Mouse (Mus musculus) embryonic facial prominence, embryonic 11.5 days (tissue): ENCODE data around the gene Hid1. TPM values are rescaled to one million over a fixed set of nuclear protein-coding genes. Genes with fewer than 3 reads are reported as not detected.
A peak's percentile ranks its signal among the peaks of the same experiment; 100 is the strongest.

Source experiments
- ATAC-seq: fragments of 200-750 bp; cut with Nextera tagmentation; replicated peaks from 2 replicates; pipeline ENCODE4 v1.8.0; 2017; ENCODE audit warnings: low read depth; ENCODE audit not compliant: insufficient number of reproducible peaks, low FRiP score, low TSS enrichment
- DNase-seq: peaks from one replicate; pipeline ENCODE4 v3.0.0-alpha.2; 2015; ENCODE audit warnings: low spot score
- H3K27ac ChIP-seq: fragments of 300-500 bp; sonication (generic); replicated peaks from 2 replicates; pipeline ENCODE4 v1.5.1; 2014; ENCODE audit warnings: mild to moderate bottlenecking, low read depth, low read length, control low read depth
- H3K27me3 ChIP-seq: fragments of 300-500 bp; sonication (generic); 2 replicates; pipeline ENCODE4 v1.6.1; 2014; ENCODE audit warnings: mild to moderate bottlenecking, low read length, moderate library complexity, mixed read lengths; ENCODE audit not compliant: control insufficient read depth, insufficient read depth
- H3K36me3 ChIP-seq: fragments of 300-500 bp; sonication (generic); replicated peaks from 2 replicates; pipeline ENCODE4 v1.6.1; 2014; ENCODE audit warnings: low read depth, mild to moderate bottlenecking, low read length, moderate library complexity, mixed read lengths; ENCODE audit not compliant: control insufficient read depth, insufficient read depth
- H3K4me1 ChIP-seq: fragments of 300-500 bp; sonication (generic); 2 replicates; pipeline ENCODE4 v1.6.1; 2014; ENCODE audit warnings: low read length, mixed read lengths; ENCODE audit not compliant: control insufficient read depth, insufficient read depth
- H3K4me2 ChIP-seq: fragments of 300-500 bp; sonication (generic); 2 replicates; pipeline ENCODE4 v1.6.1; 2014; ENCODE audit warnings: low read depth, mild to moderate bottlenecking, control low read depth, low read length, moderate library complexity
- H3K4me3 ChIP-seq: fragments of 300-500 bp; sonication (generic); 2 replicates; pipeline ENCODE4 v1.5.1; 2014; ENCODE audit warnings: low read depth, low read length, control low read depth
- H3K9ac ChIP-seq: fragments of 300-500 bp; sonication (generic); replicated peaks from 2 replicates; pipeline ENCODE4 v1.6.1; 2014; ENCODE audit warnings: mild to moderate bottlenecking, control low read depth, low read length
- H3K9me3 ChIP-seq: fragments of 300-500 bp; sonication (generic); replicated peaks from 2 replicates; pipeline ENCODE4 v1.6.1; 2016; ENCODE audit warnings: mild to moderate bottlenecking, low read length, inconsistent platforms, mixed read lengths; ENCODE audit not compliant: control insufficient read depth
- WGBS: fragments of 180-500 bp; shearing (Covaris S2); extraction: QIAGEN DNeasy Blood & Tissue Kit; methylation state at CpG from one replicate; pipeline ENCODE4 v1.1.7; 2014; 5-methylcytosine and 5-hydroxymethylcytosine counted together
- polyA plus RNA-seq: library from polyadenylated mRNA; unstranded; fragments of >200 nt; fragmentation: Nextera tagmentation; extraction: Ambion mirVana; gene quantifications from 2 replicates; pipeline ENCODE4 v1.2.1, GENCODE M21; 2014

The Hid1 gene
- polyA plus RNA-seq, 1 experiment from 2014 or later: 6.9 TPM

DNA sequence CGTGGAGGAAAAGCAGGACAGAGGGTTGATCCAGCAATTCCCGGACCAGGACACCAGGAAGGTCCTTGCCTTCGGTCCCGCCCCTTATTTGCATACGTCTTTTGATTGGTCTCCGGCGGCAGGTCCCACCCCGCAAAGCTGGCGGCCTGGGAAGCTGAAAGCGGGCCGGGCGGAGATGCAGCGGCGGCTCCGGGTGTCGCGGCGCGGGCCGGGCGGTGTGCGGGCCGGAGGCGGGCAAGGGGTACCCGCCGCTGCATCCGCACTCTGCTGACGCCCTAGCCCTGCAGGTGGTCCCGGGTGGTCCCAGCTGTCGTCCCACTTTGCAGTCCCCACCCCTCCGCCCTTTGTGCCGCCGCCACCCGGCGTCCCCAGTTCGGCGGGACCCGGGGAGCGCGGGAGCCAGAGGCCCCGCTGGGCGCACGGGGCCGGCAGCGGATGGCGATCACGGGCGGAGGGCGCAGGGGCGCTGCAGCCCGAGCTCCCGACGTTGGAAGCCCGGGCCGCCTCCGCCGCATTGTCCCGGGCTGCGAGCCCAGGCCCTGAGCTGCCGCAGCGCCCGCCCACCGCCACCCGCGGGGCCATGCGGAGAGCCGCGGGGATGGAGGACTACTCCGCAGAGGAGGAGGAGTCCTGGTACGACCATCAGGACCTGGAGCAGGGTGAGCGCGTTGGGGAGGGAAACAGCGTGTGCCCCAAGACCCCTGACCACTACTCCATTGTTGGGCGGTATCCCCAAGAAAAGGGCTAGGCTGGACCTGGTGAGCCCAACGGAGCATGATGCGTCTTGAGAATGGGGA, 14.4 kb upstream of the Hid1 start, which contains the start of gene Cdr2l:
Gene Cdr2l (plus strand): TSS at position 174 of the 797 bp plus-strand sequence.
- Histone ChIP-seq H3K4me2 (peak within 1 kb of the TSS; percentile 84), H3K27ac (peak within 1 kb of the TSS; percentile 83), H3K4me3 (peak within 1 kb of the TSS; percentile 86), H3K9me3 (no peaks in the 10 kb centered on the region), H3K9ac (peak within 1 kb of the TSS; percentile 94), H3K27me3 (no peaks in the 10 kb centered on the region), H3K36me3 (no peaks in the 10 kb centered on the region), H3K4me1 (peaks cover 10% of the 10 kb centered on the region)
- WGBS: under 1% methylated on average over 71 of the region's 76 CpGs
- ATAC-seq (peak; percentile 82), DNase-seq (peak; percentile 94)

DNA sequence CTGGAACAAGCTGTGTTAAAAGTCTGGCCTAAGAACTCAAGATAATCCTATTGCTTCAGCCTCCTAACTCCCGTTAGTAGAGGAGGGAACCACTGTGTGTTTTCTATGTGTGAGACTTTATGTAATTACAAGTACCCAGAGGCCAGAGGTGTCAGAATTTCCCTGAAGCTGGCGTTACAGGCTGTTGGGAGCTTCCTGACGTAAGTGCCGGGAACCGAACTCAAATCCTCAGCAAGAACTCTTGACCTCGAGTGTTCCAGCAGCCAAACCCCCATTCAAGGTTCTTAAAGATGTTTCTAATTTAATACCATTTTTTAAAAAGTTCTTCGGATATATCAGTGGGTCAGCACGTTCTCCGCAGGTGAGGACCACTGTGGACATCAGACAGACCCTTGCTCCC, 13.7 kb upstream of the Hid1 start:
- no peaks in the 10 kb centered on the region for H3K36me3 ChIP-seq
- WGBS: 8% methylated on average over 9 of the region's 9 CpGs
- no peaks in the 10 kb centered on the region for H3K9me3 ChIP-seq
- peak overlapping the region; percentile 86 for H3K4me3 ChIP-seq
- no peak overlapping the region for H3K27ac ChIP-seq
- H3K4me2 ChIP-seq: peak overlapping the region; percentile 84
- H3K9ac ChIP-seq: no peak overlapping the region; the same call in 1 of the 2 replicates
- peaks cover 10% of the 10 kb centered on the region for H3K4me1 ChIP-seq
- peak; percentile 39 for DNase-seq
- no peaks in the 10 kb centered on the region for H3K27me3 ChIP-seq
- no peak for ATAC-seq

DNA sequence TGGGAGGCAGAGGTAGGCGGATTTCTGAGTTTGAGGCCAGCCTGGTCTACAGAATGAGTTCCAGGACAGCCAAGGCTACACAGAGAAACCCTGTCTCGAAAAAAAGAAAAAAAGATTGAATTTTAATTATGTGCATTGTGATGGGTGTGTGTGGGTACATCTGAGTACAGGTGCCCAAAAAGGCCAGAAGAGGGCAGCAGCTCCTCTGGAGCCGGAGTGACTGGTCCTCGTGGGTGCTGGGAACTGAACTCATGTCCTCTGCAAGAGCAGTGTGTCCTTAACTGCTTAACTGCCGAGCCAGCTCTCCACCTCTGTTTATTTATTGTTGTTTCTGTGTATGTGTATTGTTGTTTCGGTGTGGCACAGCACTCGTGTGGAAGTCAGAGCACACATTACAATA, 10.3 kb upstream of the Hid1 start:
- Histone ChIP-seq H3K27ac (no peak overlapping the region), H3K27me3 (peaks cover 19% of the 10 kb centered on the region), H3K4me1 (no peaks in the 10 kb centered on the region; the same call in 1 of the 2 replicates), H3K4me2 (no peak overlapping the region), H3K9ac (no peak overlapping the region), H3K9me3 (no peaks in the 10 kb centered on the region), H3K4me3 (no peak overlapping the region), H3K36me3 (no peaks in the 10 kb centered on the region)
- WGBS: 76% methylated on average over 7 of the region's 7 CpGs
- ATAC-seq (no peak), DNase-seq (no peak)

DNA sequence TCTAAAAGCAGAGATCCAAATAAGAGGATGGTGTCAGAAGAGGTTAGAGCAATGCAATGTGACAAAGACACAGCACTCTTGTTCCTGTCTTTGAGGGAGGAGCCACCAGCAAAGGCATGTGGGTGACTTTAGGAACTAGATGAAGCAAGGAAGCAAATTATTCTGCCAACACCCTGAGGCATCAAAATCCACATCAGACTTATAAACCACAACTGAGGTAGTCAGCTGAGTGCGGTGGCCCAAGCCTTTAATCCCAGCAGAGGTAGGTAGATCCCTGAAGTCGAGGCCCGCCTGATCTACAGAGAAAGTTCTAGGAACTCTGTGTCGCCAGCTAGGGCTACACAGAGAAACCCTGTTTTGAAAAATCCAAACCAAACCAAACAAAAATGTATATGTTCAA, 9.7 kb upstream of the Hid1 start:
- H3K9ac ChIP-seq: no peak overlapping the region
- DNase-seq (no peak), ATAC-seq (no peak)
- H3K9me3 ChIP-seq: no peaks in the 10 kb centered on the region
- H3K27ac ChIP-seq: no peak overlapping the region
- no peak overlapping the region for H3K4me2 ChIP-seq
- H3K4me3 ChIP-seq: no peak overlapping the region
- WGBS: 91% methylated on average over 4 of the region's 4 CpGs
- no peaks in the 10 kb centered on the region; the same call in 1 of the 2 replicates for H3K4me1 ChIP-seq
- H3K36me3 ChIP-seq: no peaks in the 10 kb centered on the region
- H3K27me3 ChIP-seq: peaks cover 19% of the 10 kb centered on the region

DNA sequence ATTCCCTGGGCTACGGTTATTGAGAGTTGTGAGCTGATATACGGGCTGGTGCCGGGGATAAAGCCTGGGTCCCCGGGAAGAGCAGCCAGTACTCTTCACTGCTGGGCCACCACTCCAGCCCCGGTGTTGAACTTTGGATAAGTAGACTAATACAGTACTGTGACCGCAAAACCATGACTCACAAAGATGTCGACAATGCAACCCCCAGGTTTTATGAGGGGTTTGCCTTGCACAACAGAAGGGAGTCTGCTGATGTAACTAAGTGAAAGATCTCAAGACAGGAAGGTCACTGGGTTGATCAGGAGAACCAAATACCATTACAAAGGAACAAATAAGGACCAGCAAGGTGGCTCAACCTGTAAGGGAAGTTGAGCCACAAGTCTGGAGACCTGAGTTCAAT, 9.2 kb upstream of the Hid1 start:
- no peak overlapping the region for H3K27ac ChIP-seq
- H3K27me3 ChIP-seq: peaks cover 19% of the 10 kb centered on the region
- H3K9me3 ChIP-seq: no peaks in the 10 kb centered on the region
- H3K36me3 ChIP-seq: no peaks in the 10 kb centered on the region
- no peak overlapping the region for H3K9ac ChIP-seq
- WGBS: 71% methylated on average over 7 of the region's 7 CpGs
- H3K4me1 ChIP-seq: no peaks in the 10 kb centered on the region; the same call in 1 of the 2 replicates
- no peak for DNase-seq
- H3K4me2 ChIP-seq: no peak overlapping the region
- ATAC-seq: no peak
- H3K4me3 ChIP-seq: no peak overlapping the region

DNA sequence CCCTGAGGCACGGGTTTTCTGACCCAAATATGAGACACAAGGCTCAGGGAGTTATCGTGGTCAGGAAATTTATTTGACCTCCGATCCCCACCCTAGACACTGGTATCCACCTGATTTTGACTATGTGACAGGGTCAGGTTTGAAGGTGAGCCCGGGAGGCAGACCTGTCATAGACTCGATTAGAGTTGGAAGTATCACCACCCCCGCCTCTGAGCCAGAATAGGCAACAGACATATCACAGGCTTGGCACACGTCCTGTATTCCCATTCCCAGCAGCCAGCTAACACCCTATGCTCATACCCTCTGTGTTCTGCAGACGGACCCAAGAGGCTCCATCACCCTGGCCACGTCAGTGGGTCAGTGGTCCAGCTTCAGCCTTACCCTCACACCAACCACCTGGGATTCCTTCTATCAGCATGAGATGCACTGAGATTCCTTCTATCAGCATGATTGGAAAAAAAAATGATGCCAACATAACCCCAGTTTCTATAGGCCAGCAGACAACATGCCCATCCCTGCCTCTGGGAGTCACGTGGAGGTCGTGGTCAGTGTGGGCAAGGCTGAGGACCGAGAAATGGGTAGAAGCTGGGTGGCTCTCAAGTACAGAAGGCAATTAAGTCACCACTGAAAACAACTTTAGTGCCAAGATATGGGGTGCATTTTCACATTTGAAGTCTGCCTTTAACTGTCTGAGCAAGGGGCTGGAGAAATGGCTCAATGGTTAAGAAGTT, 7.3 kb upstream of the Hid1 start:
- no peak overlapping the region for H3K4me2 ChIP-seq
- no peaks in the 10 kb centered on the region for H3K9me3 ChIP-seq
- H3K36me3 ChIP-seq: no peaks in the 10 kb centered on the region
- WGBS: 60% methylated on average over 12 of the region's 12 CpGs
- H3K9ac ChIP-seq: no peak overlapping the region
- peaks cover 21% of the 10 kb centered on the region for H3K27me3 ChIP-seq
- no peak for DNase-seq
- H3K4me3 ChIP-seq: no peak overlapping the region
- no peak overlapping the region for H3K27ac ChIP-seq
- ATAC-seq: no peak
- H3K4me1 ChIP-seq: no peaks in the 10 kb centered on the region; the same call in 1 of the 2 replicates

DNA sequence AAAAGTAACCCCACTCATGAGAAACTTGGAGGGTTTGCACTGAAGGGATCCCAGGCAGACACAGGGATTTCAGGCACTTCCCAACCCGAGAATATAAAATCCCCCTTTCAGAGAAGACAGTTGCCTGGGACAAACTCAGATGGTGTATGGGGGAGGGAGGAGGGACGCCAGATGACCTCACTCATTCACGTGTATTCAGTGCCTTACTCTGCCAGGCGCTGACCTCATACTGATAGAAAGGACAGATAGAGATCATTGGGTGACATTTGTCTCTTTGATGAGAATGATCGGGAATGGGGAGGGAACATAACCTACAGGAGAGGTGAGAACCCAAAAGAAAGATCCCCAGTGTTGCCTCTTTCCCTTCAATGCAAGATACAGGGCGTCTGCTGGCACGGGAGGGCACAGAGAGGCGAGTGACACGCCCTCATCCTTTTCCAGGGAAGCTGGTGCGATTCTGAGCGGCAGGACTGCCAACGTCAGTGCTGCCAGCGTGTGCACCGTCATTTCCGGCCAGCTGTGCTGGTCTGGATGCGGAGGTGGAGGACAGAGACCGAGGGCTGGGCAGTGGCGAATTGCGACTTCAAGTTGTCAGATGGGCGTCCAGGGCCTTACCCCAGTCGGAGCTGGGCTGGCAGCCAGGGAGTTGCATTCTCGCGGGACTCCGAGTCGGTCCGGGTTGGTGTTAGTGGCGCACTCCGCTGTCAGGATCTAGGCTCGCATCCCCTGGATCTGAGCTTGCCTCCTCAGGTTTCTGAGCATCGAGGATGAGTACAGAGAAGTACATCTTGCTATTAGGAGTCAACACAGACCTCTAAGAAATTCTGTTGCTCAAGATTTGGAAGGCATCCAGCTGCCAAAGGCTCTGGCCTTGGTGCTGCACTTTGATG, 6.5 kb upstream of the Hid1 start:
- peaks cover 21% of the 10 kb centered on the region for H3K27me3 ChIP-seq

More for the DNA sequence above, 6.5 kb upstream of the Hid1 start:
- H3K4me1 ChIP-seq: no peaks in the 10 kb centered on the region; the same call in 1 of the 2 replicates
- no peaks in the 10 kb centered on the region for H3K9me3 ChIP-seq
- no peak overlapping the region for H3K27ac ChIP-seq
- H3K4me3 ChIP-seq: peak overlapping the region; percentile 22
- H3K36me3 ChIP-seq: no peaks in the 10 kb centered on the region
- DNase-seq (peak; percentile 34), ATAC-seq (no peak)
- WGBS: 2% methylated on average over 30 of the region's 30 CpGs
- peak overlapping the region; percentile 39 for H3K9ac ChIP-seq
- H3K4me2 ChIP-seq: peak overlapping the region; percentile 52
